Mouse (Mus musculus) embryonic facial prominence, embryonic 14.5 days (tissue): Measurements from ENCODE around the gene Nkx2-9. TPM values are rescaled to one million over a fixed set of nuclear protein-coding genes. Genes with fewer than 3 reads are reported as not detected.

Experiments used
- ATAC-seq: fragments of 200-750 bp; cut with Nextera tagmentation; 2 replicates; pipeline ENCODE4 v1.8.0; 2017; ENCODE audit warnings: low read depth, moderate number of reproducible peaks, moderate TSS enrichment
- DNase-seq: peaks from one replicate; pipeline ENCODE4 v3.0.0-alpha.2; 2015; ENCODE audit warnings: low spot score
- H3K27ac ChIP-seq: fragments of 300-500 bp; sonication (generic); replicated peaks from 2 replicates; pipeline ENCODE4 v1.5.1; 2014; ENCODE audit warnings: low read depth, mild to moderate bottlenecking, low read length, moderate library complexity
- H3K27me3 ChIP-seq: fragments of 300-500 bp; sonication (generic); replicated peaks from 2 replicates; pipeline ENCODE4 v1.6.1; 2014; ENCODE audit warnings: low read length; ENCODE audit not compliant: control insufficient read depth, insufficient read depth
- H3K36me3 ChIP-seq: fragments of 300-500 bp; sonication (generic); 2 replicates; pipeline ENCODE4 v1.6.1; 2014; ENCODE audit warnings: low read length, mixed read lengths; ENCODE audit not compliant: control insufficient read depth, insufficient read depth
- H3K4me1 ChIP-seq: fragments of 300-500 bp; sonication (generic); 2 replicates; pipeline ENCODE4 v1.6.1; 2014; ENCODE audit warnings: antibody characterized with exemption, low read length; ENCODE audit not compliant: control insufficient read depth, insufficient read depth
- H3K4me2 ChIP-seq: fragments of 300-500 bp; sonication (generic); 2 replicates; pipeline ENCODE4 v1.6.1; 2014; ENCODE audit warnings: low read depth, mild to moderate bottlenecking, low read length, moderate library complexity, mixed read lengths
- H3K4me3 ChIP-seq: fragments of 300-500 bp; sonication (generic); 2 replicates; pipeline ENCODE4 v1.5.1; 2014; ENCODE audit warnings: low read depth, mild to moderate bottlenecking, low read length
- H3K9ac ChIP-seq: fragments of 300-500 bp; sonication (generic); 2 replicates; pipeline ENCODE4 v1.6.1; 2014; ENCODE audit warnings: low read depth, mild to moderate bottlenecking, low read length, moderate library complexity, mixed read lengths
- H3K9me3 ChIP-seq: fragments of 300-500 bp; sonication (generic); 2 replicates; pipeline ENCODE4 v1.6.1; 2016; ENCODE audit warnings: low read length; ENCODE audit not compliant: control insufficient read depth
- WGBS: fragments of 180-500 bp; shearing (Covaris S2); extraction: QIAGEN DNeasy Blood & Tissue Kit; methylation state at CpG from one replicate; pipeline ENCODE4 v1.1.7; 2014; 5-methylcytosine and 5-hydroxymethylcytosine counted together
- polyA plus RNA-seq: library from polyadenylated mRNA; unstranded; fragments of >200 nt; fragmentation: Nextera tagmentation; extraction: Ambion mirVana; gene quantifications from 2 replicates; pipeline ENCODE4 v1.2.1, GENCODE M21; 2014

The Nkx2-9 gene
- not detected in 2 replicates for polyA plus RNA-seq

GRCm38 (mm10) chr12:56612761-56613437, at the start of gene Nkx2-9:
TSS of gene Nkx2-9 (minus strand) at chr12:56613284.
- Histone ChIP-seq H3K4me2 (peak within 1 kb of the TSS; percentile 62), H3K9ac (0 out of 2 replicates have a peak within 1 kb of the TSS, but pooled peaks have one; percentile 14), H3K4me3 (peak within 1 kb of the TSS; percentile 38), H3K36me3 (no peaks in the 10 kb centered on the region), H3K4me1 (no peaks in the 10 kb centered on the region; the same call in 1 of the 2 replicates), H3K9me3 (no peaks in the 10 kb centered on the region), H3K27me3 (peaks cover 94% of the 10 kb centered on the region), H3K27ac (no peak within 1 kb of the TSS)
- 2% methylated on average over 28 of the region's 40 CpGs for WGBS
- no peak for DNase-seq
- no peak for ATAC-seq

- H3K27ac ChIP-seq: no peak overlapping the region
- ATAC-seq (peak; percentile 50; the same call in 1 of the 2 replicates), DNase-seq (peak; percentile 81)
- peak overlapping the region; percentile 53 for H3K4me2 ChIP-seq
- peak overlapping the region; percentile 25 for H3K4me3 ChIP-seq
- peak overlapping the region; percentile 20; the same call in 1 of the 2 replicates for H3K9ac ChIP-seq
- no peaks in the 10 kb centered on the region for H3K27me3 ChIP-seq
- no peaks in the 10 kb centered on the region for H3K9me3 ChIP-seq
- no peaks in the 10 kb centered on the region for H3K4me1 ChIP-seq
- no peaks in the 10 kb centered on the region for H3K36me3 ChIP-seq
- 6% methylated on average over 5 of the region's 5 CpGs for WGBS
Observed at GRCm38 (mm10) chr12:56637181-56637566, 24.1 kb upstream of the Nkx2-9 start.

GRCm38 (mm10) chr12:56636534-56637180, 23.6 kb upstream of the Nkx2-9 start:
- H3K4me2 ChIP-seq: peak overlapping the region; percentile 53
- no peaks in the 10 kb centered on the region for H3K9me3 ChIP-seq
- DNase-seq: peak; percentile 81
- no peaks in the 10 kb centered on the region for H3K36me3 ChIP-seq
- H3K27ac ChIP-seq: no peak overlapping the region
- no peaks in the 10 kb centered on the region for H3K4me1 ChIP-seq
- H3K4me3 ChIP-seq: peak overlapping the region; percentile 25
- WGBS: 21% methylated on average over 14 of the region's 14 CpGs
- peak overlapping the region; percentile 20; the same call in 1 of the 2 replicates for H3K9ac ChIP-seq
- ATAC-seq: peak; percentile 76
- H3K27me3 ChIP-seq: no peaks in the 10 kb centered on the region

- H3K4me1 ChIP-seq: no peaks in the 10 kb centered on the region; the same call in 1 of the 2 replicates
- H3K27ac ChIP-seq: no peak overlapping the region
- no peak overlapping the region for H3K4me3 ChIP-seq
- peaks cover 91% of the 10 kb centered on the region for H3K27me3 ChIP-seq
- H3K4me2 ChIP-seq: no peak overlapping the region
- DNase-seq (no peak), ATAC-seq (no peak)
- no peaks in the 10 kb centered on the region for H3K36me3 ChIP-seq
- no peak overlapping the region for H3K9ac ChIP-seq
- no peaks in the 10 kb centered on the region for H3K9me3 ChIP-seq
- 4% methylated on average over 1 of the region's 1 CpGs for WGBS
Observed at GRCm38 (mm10) chr12:56616088-56616487, 3.0 kb upstream of the Nkx2-9 start.

- H3K9ac ChIP-seq: no peak overlapping the region
- no peaks in the 10 kb centered on the region for H3K9me3 ChIP-seq
- ATAC-seq: no peak
- H3K27me3 ChIP-seq: peaks cover 92% of the 10 kb centered on the region
- 12% methylated on average over 6 of the region's 6 CpGs for WGBS
- H3K36me3 ChIP-seq: no peaks in the 10 kb centered on the region
- no peaks in the 10 kb centered on the region; the same call in 1 of the 2 replicates for H3K4me1 ChIP-seq
- no peak overlapping the region for H3K4me3 ChIP-seq
- DNase-seq: no peak
- no peak overlapping the region for H3K27ac ChIP-seq
- H3K4me2 ChIP-seq: no peak overlapping the region
Observed at GRCm38 (mm10) chr12:56615391-56615790, 2.3 kb upstream of the Nkx2-9 start.

- no peak overlapping the region for H3K4me3 ChIP-seq
- H3K9me3 ChIP-seq: no peaks in the 10 kb centered on the region
- H3K27ac ChIP-seq: no peak overlapping the region
- H3K4me2 ChIP-seq: no peak overlapping the region
- peaks cover 93% of the 10 kb centered on the region for H3K27me3 ChIP-seq
- WGBS: 3% methylated on average over 21 of the region's 21 CpGs
- DNase-seq: no peak
- H3K9ac ChIP-seq: no peak overlapping the region
- no peak for ATAC-seq
- H3K4me1 ChIP-seq: no peaks in the 10 kb centered on the region; the same call in 1 of the 2 replicates
- H3K36me3 ChIP-seq: no peaks in the 10 kb centered on the region
Observed at GRCm38 (mm10) chr12:56614513-56614912, 1.4 kb upstream of the Nkx2-9 start.

GRCm38 (mm10) chr12:56613916-56614510, 929 bp upstream of the Nkx2-9 start:
- Histone ChIP-seq H3K9ac (no peak overlapping the region), H3K27ac (no peak overlapping the region), H3K27me3 (peaks cover 94% of the 10 kb centered on the region), H3K36me3 (no peaks in the 10 kb centered on the region), H3K4me1 (no peaks in the 10 kb centered on the region; the same call in 1 of the 2 replicates), H3K4me3 (no peak overlapping the region), H3K4me2 (no peak overlapping the region), H3K9me3 (no peaks in the 10 kb centered on the region)
- DNase-seq: no peak
- no peak for ATAC-seq
- 4% methylated on average over 14 of the region's 14 CpGs for WGBS

- no peak for ATAC-seq
- H3K36me3 ChIP-seq: no peaks in the 10 kb centered on the region
Observed at GRCm38 (mm10) chr12:56613438-56613830, 350 bp upstream of the Nkx2-9 start.

More at GRCm38 (mm10) chr12:56613438-56613830, 350 bp upstream of the Nkx2-9 start:
- no peak overlapping the region for H3K9ac ChIP-seq
- no peaks in the 10 kb centered on the region; the same call in 1 of the 2 replicates for H3K4me1 ChIP-seq
- H3K27me3 ChIP-seq: peaks cover 94% of the 10 kb centered on the region
- WGBS: 1% methylated on average over 6 of the region's 6 CpGs
- no peak for DNase-seq
- H3K4me2 ChIP-seq: peak overlapping the region; percentile 41
- H3K9me3 ChIP-seq: no peaks in the 10 kb centered on the region
- no peak overlapping the region for H3K27ac ChIP-seq
- peak overlapping the region; percentile 24 for H3K4me3 ChIP-seq
